Mouse (Mus musculus): ENCODE measurements around the gene Ifnar1.

Ifnar1 gene

GRCm38 (mm10) chr16:91541573-91542081 lies 56.6 kb downstream of the Ifnar1 start:
- in situ Hi-C loops (cut with MboI) = no loop called here

- in situ Hi-C loops (cut with MboI) = no loop called here
Measured at GRCm38 (mm10) chr16:91543619-91544018, 58.6 kb downstream of the Ifnar1 start.

- in situ Hi-C loops (cut with MboI) = no loop called here
Measured at GRCm38 (mm10) chr16:91545597-91546281, 60.7 kb downstream of the Ifnar1 start.

- in situ Hi-C loops (cut with MboI) = no loop called here
Measured at GRCm38 (mm10) chr16:91546391-91546835, 61.4 kb downstream of the Ifnar1 start.

- in situ Hi-C loops (cut with MboI) = no loop called here
Measured at GRCm38 (mm10) chr16:91546836-91547741, 62.1 kb downstream of the Ifnar1 start, which contains the start of gene Ifngr2. TSS of gene Ifngr2 (plus strand) at chr16:91547072.

- in situ Hi-C loops (cut with MboI) = no loop called here
Measured at GRCm38 (mm10) chr16:91547974-91548373, 62.9 kb downstream of the Ifnar1 start.

GRCm38 (mm10) chr16:91548586-91548985 lies 63.5 kb downstream of the Ifnar1 start:
- in situ Hi-C loops (cut with MboI) = no loop called here

GRCm38 (mm10) chr16:91548996-91549395 lies 64.0 kb downstream of the Ifnar1 start:
- in situ Hi-C loops (cut with MboI) = no loop called here

GRCm38 (mm10) chr16:91549616-91550015 lies 64.6 kb downstream of the Ifnar1 start:
- in situ Hi-C loops (cut with MboI) = no loop called here

- in situ Hi-C loops (cut with MboI) = no loop called here
Measured at GRCm38 (mm10) chr16:91551081-91551524, 66.1 kb downstream of the Ifnar1 start.

GRCm38 (mm10) chr16:91552072-91552471 lies 67.0 kb downstream of the Ifnar1 start:
- in situ Hi-C loops (cut with MboI) = no loop called here

- in situ Hi-C loops (cut with MboI) = no loop called here
Measured at GRCm38 (mm10) chr16:91553625-91554024, 68.6 kb downstream of the Ifnar1 start.

- in situ Hi-C loops (cut with MboI) = loop anchor here (5.0 kb wide), 1 partner anchor 38 kb away; no protein-coding TSS in a partner anchor
Measured at GRCm38 (mm10) chr16:91555017-91555605, 70.1 kb downstream of the Ifnar1 start.

- in situ Hi-C loops (cut with MboI) = loop anchor here (5.0 kb wide), 1 partner anchor 39 kb away; no protein-coding TSS in a partner anchor
Measured at GRCm38 (mm10) chr16:91556659-91557058, 71.6 kb downstream of the Ifnar1 start.
